Mouse (Mus musculus) megakaryocyte-erythroid progenitor cell, adult 5-6 weeks (primary cell): ENCODE data around the gene Iqgap2. TPM values are rescaled to one million over a fixed set of nuclear protein-coding genes. Genes with fewer than 3 reads are reported as not detected.

Source experiments
- ATAC-seq: replicated peaks from 2 replicates; pipeline ENCODE4 v1.8.0; 2016; ENCODE audit warnings: mild to moderate bottlenecking, inconsistent platforms; ENCODE audit not compliant: severe bottlenecking, poor library complexity, low FRiP score, low TSS enrichment
- total RNA-seq, 2 experiments: library from RNA; stranded (forward) in 1 of 2; stranded (reverse) in 1 of 2; fragments of 200-1000, 215-1000 nt in 1 of 2; fragments of >200 nt in 1 of 2; fragmentation: Nextera tagmentation in 1 of 2; gene quantifications; 2 replicates each; pipeline ENCODE4 v1.2.3; 2014 to 2017

The Iqgap2 gene
- total RNA-seq, 2 experiments from 2014 or later, result 42.7 to 91.1 TPM

DNA sequence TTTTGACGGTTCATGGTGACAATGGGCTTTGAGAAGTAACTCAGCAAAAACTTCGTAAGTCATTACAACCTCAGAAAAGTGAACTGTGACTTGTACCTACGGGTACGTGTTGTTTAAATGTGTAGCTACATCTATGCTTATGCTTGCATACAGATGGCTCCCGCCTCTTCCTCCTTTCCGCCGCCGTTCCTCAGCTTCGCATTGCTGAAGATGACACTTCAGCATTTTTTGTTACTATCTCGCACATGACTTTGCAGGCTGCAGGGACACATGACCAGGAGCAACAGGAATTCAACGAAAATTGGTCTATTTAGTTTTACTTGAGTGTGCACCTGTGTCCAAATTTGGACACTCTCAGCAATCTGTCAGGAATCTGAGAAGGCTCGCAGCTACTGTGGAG, 3.1 kb downstream of the Iqgap2 start:
- ATAC-seq, result no peak

DNA sequence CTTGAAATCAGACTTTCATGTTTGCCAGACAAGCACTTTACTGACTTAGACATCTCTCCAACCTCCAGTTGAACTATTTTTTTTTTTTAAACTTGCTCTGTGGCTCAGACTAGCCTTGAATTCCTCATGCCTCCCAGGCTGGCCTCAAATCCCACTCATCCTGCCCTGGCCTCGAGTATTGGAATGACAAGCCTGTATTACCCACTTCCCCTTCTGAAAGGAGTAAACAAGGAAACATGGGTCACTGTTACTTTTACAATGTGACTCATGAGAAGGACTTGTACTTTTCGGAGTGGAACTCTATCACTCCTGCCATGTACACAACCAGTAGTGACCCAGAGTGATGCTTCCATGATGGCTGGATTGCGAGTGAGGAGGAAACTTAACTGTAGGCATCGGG, 3.6 kb downstream of the Iqgap2 start:
- ATAC-seq, result no peak

GRCm38 (mm10) chr13:95887375-95887774, 4.3 kb downstream of the Iqgap2 start:
- ATAC-seq, result no peak

GRCm38 (mm10) chr13:95884455-95884854, 7.3 kb downstream of the Iqgap2 start:
- no peak for ATAC-seq

DNA sequence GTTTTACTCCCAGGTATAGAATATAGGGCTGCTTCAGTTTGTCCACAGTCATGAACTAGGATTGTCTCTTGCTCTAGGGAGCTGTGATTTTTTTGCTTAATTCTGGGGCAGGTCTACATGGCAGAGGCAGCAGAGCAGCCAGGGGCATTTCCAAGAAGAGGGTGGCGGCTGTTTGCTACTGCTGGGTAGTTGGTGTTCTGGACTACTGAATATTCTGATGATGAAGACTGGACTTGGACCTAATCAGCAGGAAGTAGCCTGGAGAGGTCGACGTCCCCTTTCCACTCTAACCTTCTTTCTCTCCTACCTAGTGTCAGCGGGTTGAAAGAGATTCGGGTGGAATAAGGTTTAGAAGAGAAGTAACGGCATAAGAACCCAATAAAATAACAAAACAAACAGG, 9.7 kb downstream of the Iqgap2 start:
- ATAC-seq, result no peak

DNA sequence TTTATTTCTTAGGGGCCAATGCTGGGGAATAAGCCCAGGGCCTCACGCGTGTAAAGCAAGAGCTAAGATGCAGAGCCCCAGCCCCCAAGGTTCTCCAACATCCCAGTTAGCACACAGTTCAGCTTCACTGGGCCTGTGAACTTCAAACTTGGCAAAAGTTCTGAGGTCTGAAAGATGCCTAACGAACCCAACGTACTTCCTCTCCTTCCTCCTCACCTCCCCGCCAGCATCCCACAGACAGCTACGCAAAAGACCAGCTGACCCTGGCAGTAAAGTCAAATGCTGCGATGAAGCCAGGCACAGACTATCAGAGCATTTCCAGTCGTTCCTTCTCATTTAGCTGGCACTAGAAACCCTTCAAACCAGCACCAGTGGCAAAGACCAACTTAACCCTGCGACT, 10.3 kb downstream of the Iqgap2 start:
- ATAC-seq, result no peak

DNA sequence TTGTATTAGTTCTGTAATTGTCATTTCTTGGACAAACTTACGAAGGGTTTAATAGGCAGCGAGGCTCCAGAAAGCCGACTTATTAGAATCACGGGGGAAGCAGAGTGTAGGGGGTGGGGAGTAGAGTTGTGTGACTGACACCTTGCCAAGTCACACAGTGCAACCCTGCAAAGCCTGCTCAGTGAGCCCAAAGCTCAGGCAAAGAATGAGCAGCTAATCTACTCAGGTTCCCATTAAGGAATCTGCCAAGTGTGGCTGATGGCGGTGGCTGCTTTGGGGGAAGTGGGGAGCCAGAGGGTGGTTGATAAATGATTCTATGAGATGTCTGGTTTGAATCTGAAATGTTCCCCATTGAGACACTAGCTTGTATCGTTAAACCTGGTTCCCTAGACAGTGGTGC, 11.1 kb downstream of the Iqgap2 start:
- no peak for ATAC-seq

DNA sequence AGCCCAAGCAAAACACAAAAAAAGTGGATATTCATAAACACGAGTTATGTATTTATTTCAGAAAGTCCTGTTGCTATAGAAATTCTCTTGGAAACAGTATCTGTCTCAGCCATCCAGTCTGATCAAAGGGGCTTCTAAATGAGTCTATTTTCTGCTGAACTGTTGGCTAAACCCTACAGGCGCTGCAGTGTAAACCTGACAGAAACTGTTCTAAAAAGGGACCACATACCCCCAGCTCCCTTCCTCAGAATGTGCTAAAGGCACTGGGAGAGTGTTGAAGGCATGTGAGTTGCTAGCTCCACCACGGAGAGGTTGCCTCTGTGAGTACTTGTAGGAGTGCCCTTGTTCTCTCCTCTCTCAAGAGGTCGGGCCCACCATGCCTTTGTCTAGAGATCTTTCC, 19.7 kb downstream of the Iqgap2 start:
- no peak for ATAC-seq

- ATAC-seq, result no peak
Measured at GRCm38 (mm10) chr13:95870626-95871025, 21.1 kb downstream of the Iqgap2 start.

- ATAC-seq, result no peak
Measured at GRCm38 (mm10) chr13:95868896-95869540, 22.7 kb downstream of the Iqgap2 start.

DNA sequence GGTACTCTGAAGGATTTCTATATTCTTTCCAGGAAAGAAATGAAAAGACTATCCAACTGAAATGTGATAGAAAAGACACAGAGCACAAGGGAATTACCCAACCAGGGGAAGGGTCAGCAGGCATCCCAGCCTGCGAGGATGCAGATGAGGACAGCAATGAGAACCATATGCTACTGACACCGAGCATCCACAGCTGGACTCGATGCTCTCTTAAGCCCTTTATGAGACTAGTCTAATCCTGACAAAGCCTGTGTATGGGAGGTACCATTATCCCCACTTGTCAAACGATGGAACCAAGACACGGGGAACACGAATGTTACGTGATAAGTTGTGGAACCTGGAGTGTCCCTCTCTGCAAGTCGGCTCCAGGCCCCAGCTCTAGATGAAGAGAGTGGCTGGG, 29.5 kb downstream of the Iqgap2 start:
- no peak for ATAC-seq

GRCm38 (mm10) chr13:95859271-95859670, 32.5 kb downstream of the Iqgap2 start:
- ATAC-seq, result no peak

GRCm38 (mm10) chr13:95858866-95859265, 32.9 kb downstream of the Iqgap2 start:
- ATAC-seq, result no peak

- no peak for ATAC-seq
Measured at GRCm38 (mm10) chr13:95855537-95855936, 36.2 kb downstream of the Iqgap2 start.

- ATAC-seq, result no peak
Measured at GRCm38 (mm10) chr13:95851611-95852010, 40.1 kb downstream of the Iqgap2 start.

DNA sequence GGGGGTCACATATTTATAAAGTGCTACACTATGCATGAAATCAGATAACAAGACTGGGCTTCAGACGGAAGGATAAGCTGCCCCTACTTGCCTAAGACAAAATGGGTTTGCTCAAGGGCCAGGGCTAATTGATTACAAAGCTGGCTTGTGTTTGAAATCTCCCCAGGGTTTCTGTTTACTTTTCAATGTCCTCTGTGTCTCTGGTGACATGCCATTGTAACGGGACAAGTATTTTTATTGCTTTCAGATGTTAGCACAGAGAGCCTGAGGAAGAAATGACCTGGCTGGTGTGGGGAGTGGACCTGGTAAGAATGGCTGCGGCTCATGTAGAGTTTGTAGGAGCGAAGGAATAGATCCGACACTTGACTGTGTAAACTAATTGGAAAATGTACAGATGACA, 41.3 kb downstream of the Iqgap2 start:
- ATAC-seq, result no peak

DNA sequence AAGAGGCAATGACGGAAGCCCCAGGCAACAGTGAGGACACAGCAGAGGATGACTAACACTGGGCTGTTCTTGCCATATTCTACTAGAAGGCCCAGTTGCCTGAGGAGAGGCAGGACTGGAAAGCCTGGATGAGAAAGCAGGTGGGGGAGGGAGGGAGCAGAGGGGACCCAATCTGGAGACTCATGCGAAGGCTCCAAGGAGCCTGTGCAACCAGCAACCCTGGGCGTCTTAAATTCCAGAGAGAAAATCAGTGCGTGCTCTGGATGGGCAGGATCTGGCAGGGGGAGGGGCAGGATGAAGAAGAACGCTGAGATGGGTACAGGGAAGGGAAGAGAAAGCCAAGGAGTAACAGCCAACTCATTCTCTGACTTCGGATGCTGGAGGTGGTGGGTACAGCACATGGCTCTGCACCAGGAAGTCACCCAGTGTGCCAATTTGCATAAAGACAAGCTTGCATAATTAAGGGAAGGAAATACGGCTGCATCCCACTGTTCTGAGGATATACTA, 42.2 kb downstream of the Iqgap2 start:
- no peak for ATAC-seq

GRCm38 (mm10) chr13:95846364-95846763, 45.4 kb downstream of the Iqgap2 start:
- ATAC-seq, result no peak

- ATAC-seq, result no peak
Measured at GRCm38 (mm10) chr13:95844950-95845349, 46.8 kb downstream of the Iqgap2 start.

DNA sequence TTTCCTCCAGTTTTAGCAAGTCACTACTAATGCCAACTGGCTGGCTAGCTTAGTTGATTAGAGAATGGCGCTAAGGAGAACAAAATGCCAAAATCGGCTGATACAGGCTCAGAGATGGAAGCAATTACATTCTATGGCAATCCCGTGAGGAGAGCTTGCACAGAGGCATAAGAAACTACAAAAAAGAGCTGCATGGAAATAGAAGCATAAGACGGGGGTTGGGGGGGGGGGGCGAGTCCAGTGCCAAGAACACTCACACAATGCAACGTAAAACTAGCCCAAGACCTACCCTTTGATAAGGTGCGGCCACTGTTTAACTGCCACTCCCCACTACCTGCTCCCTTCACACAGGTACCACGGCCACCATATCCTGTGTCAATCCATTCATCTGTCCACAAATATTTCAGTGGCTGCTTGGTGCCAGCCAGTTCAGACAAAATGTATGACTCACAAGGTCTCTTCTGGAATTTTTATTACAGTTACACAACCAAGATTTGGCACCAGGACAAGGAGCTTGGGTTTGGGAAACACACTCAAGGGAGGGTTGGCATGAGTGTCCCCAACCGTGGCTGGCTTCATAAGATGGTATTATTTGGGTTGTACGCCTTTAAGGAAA, 48.2 kb downstream of the Iqgap2 start:
- no peak for ATAC-seq

- no peak for ATAC-seq
Measured at GRCm38 (mm10) chr13:95842803-95843202, 48.9 kb downstream of the Iqgap2 start.
